Mouse (Mus musculus) NIH3T3 (cell line): ENCODE results near the gene Cfap74.
"Not testable (repeated sequence)": the region's sequence is repeated elsewhere in the genome, so short reads cannot be mapped to it uniquely, and the experiment has no call there.

Experiments used
- DNase-seq: peaks from one replicate; pipeline ENCODE4 v3.0.0-alpha.2; 2012; ENCODE audit warnings: low read depth

Cfap74 gene

GRCm38 (mm10) chr4:155408695-155409057 is 314 bp upstream of the Cfap74 start:
- no peak for DNase-seq

GRCm38 (mm10) chr4:155412124-155412523 is 3.1 kb downstream of the Cfap74 start:
- DNase-seq, result no peak

- no peak for DNase-seq
Measured at GRCm38 (mm10) chr4:155413641-155414335, 4.8 kb downstream of the Cfap74 start.

DNA sequence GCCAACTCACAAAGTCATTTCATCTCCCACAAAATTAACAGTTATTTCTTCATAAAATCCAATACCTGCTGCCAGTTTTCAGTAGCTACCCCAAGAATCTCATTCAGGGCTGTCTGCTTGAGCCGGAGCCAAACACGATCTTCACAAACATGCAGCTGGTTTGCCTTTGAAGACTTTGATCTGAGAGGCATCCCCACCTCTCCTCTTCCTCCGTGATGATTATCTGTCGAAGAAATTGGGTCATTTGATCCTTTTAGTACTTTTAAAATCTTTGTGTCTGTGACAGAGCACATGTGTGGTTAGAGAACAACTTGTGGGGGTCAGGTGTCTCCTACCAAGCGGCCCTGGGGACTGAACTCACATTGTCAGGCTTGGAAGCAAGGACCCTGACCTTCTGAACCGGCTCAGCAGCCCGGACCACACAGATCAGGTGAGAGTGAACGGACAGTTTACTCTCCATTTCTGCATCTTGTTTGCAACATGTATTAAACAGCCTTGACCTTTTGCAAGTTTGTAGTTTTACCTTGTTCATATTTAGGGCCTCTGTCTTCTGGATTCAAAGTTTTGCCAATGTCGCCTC is 5.8 kb downstream of the Cfap74 start:
- no peak for DNase-seq

DNA sequence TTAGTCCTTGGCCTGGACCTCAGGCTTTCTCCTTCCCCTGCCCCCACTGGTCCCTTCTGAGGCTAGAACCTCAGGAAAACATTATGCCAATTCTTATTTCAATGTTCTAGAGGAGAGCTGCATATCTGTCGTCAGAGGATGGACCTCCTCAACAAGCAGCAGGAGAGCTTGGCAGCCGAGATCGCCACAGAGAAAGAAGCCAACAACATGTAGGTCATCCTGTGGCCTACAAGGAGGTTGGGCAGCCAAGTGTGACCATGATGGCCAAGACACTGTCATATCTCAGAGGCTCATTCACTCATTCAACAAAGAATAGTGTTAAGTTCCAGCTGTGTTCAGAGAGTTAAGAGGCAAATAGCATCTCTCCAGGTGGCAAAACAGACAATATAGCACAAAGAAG is 11.1 kb downstream of the Cfap74 start:
- no peak for DNase-seq

DNA sequence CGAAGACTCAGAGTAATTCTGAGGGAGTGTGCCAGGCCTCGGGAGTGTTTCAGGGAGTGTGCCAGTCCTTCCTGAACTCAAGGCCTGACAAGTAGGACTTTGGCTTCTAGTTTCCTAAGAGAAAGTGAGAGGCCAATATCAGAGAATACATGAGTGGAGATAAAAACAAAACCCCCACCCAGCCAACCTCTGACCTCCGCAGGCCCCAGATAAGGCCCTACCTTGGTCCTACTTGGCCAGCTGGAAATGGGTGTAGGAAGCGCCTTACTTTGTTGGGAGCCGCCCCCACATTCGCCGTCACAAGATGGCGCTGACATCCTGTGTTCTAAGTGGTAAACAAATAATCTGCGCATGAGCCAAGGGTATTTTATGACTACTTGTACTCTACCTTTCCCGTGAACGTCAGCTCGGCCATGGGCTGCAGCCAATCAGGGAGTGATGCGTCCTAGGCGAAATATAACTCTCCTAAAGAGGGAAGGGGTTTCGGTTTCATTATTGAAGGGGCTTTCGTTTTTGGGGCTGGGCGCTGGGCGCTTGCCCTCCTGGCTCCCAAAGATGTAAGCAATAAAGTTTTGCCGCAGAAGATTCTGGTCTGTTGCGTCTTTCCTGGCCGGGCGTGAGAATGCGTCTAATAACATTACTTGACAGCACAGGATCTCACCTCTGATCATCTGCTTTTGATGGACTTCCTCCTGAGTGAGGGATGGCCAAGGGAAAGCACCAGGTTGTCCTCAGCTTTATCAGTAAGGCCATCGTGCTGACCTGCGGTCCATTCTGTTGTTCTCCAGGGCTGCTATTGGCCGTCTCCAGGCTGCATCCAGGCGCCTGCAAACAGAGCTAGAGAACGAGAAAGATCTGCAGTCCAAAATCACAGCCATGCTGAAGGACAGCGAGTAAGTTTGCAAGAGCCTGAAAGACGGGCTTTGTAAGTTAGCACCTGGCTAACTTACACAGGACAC is 12.7 kb downstream of the Cfap74 start:
- not testable (repeated sequence) for DNase-seq

- DNase-seq, result no peak
Measured at GRCm38 (mm10) chr4:155423988-155424387, 15.0 kb downstream of the Cfap74 start.

DNA sequence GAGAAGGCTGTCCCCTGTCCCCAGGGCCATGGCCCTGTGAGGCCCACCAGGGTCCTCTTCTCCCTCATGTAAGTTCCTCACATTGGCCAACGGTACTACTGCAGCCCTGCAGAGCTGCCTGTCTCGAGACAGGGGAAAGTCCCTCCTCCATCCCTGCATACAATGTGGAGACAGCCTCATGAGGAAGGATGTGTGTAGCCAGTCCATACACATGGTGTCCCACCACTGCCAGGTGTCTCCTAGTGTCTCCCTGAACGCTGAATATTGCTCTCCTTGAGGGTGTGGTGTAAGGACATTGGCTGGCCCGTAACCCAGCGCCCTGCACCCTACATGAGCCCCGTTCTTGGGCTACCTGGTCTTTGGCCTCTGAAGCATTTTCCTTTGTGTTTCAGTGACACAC is 17.3 kb downstream of the Cfap74 start:
- DNase-seq, result no peak

- DNase-seq, result no peak
Measured at GRCm38 (mm10) chr4:155428442-155428841, 19.5 kb downstream of the Cfap74 start.

- no peak for DNase-seq
Measured at GRCm38 (mm10) chr4:155429202-155429601, 20.2 kb downstream of the Cfap74 start.

DNA sequence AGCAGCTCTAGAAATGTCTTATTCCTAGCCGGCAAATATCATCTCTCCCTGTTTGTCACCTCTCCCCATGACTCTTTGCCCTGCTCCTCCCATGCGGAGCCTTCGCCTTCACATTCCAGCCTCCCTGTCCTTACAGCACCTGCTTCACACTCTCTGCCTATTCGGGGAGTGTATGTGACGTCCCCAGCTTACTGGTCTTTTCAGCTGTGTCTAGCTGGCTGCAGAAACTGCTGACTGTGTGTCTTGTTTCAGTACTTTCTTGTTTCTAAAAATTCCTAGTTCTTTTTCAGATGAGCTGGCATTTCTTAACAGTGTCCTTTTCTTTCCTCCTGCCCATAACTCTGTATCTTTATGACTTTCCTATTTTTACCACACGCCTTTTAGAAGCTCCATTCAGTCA is 23.4 kb downstream of the Cfap74 start:
- DNase-seq, result no peak

GRCm38 (mm10) chr4:155433993-155434392 is 25.0 kb downstream of the Cfap74 start:
- DNase-seq, result no peak

- DNase-seq, result no peak
Measured at GRCm38 (mm10) chr4:155442808-155443207, 33.8 kb downstream of the Cfap74 start.

GRCm38 (mm10) chr4:155451597-155451996 is 42.6 kb downstream of the Cfap74 start:
- DNase-seq, result no peak

- no peak for DNase-seq
Measured at GRCm38 (mm10) chr4:155458575-155458974, 49.6 kb downstream of the Cfap74 start.

DNA sequence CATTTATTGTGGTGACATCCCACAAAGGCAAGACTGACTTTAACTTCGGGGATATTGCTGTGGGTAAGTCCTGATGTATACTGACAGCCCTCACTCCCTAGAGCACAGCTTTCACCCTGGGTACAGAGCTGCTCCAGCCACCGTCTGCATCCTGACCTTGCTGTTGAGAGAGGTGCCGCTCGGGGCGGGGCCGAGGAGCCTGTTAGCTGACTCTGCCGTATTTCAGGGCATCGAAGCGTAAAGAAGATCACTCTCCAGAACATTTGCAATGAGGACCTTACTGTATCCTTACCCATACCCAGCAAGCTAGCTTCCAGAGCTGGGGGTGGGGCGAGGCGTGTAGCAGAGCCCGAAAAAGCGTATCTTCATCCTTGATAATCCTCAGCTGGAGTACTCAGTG is 54.1 kb downstream of the Cfap74 start:
- no peak for DNase-seq

GRCm38 (mm10) chr4:155463611-155464010 is 54.6 kb downstream of the Cfap74 start:
- no peak for DNase-seq

GRCm38 (mm10) chr4:155464061-155464460 is 55.1 kb downstream of the Cfap74 start:
- DNase-seq, result no peak

DNA sequence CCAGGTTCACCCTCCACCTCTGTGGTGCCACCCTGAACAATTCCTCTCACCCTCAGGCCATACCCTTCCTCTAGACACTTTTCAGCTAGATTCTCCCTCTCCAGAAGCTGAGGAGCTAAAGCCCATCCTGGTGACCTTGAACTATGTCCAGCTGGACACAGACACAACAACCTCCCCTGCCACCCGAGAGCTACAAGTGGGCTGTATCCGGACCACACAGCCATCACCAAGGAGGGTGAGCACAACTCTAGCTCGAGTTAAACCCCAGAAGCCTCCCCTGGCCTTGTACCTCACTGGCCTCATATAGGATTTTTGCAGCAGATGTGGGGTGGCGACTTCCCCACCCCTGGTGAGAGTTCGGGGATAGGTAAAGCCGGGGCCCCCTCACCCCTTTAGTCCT is 56.6 kb downstream of the Cfap74 start:
- DNase-seq, result no peak

- DNase-seq, result no peak
Measured at GRCm38 (mm10) chr4:155466080-155466479, 57.1 kb downstream of the Cfap74 start.

GRCm38 (mm10) chr4:155467237-155468010 is 58.4 kb downstream of the Cfap74 start:
- DNase-seq, result no peak

DNA sequence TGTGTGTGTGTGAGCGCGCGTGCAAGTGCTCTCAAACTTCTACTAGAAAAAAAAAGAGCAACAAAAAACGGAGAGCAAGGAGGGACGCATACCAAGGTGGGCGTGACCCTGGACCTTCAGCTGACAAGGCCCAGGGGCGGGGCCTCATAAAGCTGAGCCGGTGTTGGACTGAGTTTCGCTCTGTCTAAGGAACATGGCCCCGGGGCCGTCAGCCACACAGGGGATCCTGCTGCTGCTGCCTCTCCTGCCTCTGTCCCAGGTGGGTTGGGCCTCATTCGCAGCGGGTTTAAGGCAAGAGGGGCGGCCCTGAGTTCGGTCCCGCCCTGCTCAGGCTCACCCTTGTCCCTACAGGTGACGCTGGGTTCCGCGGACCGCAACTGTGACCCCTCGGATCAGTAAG is 60.0 kb downstream of the Cfap74 start, which contains the start of gene Tmem52:
Gene Tmem52 (plus strand): TSS at position 163 of the 400 bp plus-strand sequence.
- DNase-seq, result no peak
